Mouse (Mus musculus) myocyte (in vitro differentiated cells): ENCODE data around the gene Adamts9. TPM values are rescaled to one million over a fixed set of nuclear protein-coding genes. Genes with fewer than 3 reads are reported as not detected.

ENCODE experiments used
- H3K27me3 ChIP-seq: one replicate; pipeline ENCODE4 v1.6.1; 2011; ENCODE audit not compliant: control insufficient read depth, insufficient read depth, insufficient read length
- H3K36me3 ChIP-seq: one replicate; pipeline ENCODE4 v1.6.1; 2011; ENCODE audit not compliant: control insufficient read depth, insufficient read depth
- H3K4me2 ChIP-seq: one replicate; pipeline ENCODE4 v1.6.1; 2011; ENCODE audit warnings: low read depth, control low read depth
- H3K4me3 ChIP-seq: one replicate; pipeline ENCODE4 v1.5.1; 2011; ENCODE audit warnings: mild to moderate bottlenecking, control low read depth, moderate library complexity
- H3K79me2 ChIP-seq: one replicate; pipeline ENCODE4 v1.6.1; 2011; ENCODE audit not compliant: control insufficient read depth, insufficient read depth
- H3ac ChIP-seq: one replicate; pipeline ENCODE4 v1.6.1; 2011; ENCODE audit not compliant: control insufficient read depth, insufficient read length
- CEBPB ChIP-seq: IDR thresholded peaks from 2 replicates; pipeline ENCODE4 v1.6.1; 2011; ENCODE audit warnings: mild to moderate bottlenecking, moderate library complexity; ENCODE audit not compliant: poor library complexity, insufficient read depth, severe bottlenecking
- E2F4 ChIP-seq: IDR thresholded peaks from one replicate; pipeline ENCODE4 v1.6.1; 2011; ENCODE audit warnings: mild to moderate bottlenecking, control low read depth, moderate library complexity; ENCODE audit not compliant: insufficient read depth
- MAX ChIP-seq: IDR thresholded peaks from one replicate; pipeline ENCODE4 v1.6.1; 2011; ENCODE audit warnings: low read depth, mild to moderate bottlenecking, control low read depth
- MYOD1 ChIP-seq, 3 experiments: IDR thresholded peaks; one replicate each; pipeline ENCODE4 v1.6.1; 2011; ENCODE audit warnings: control low read depth in 2 of 3, low read depth in 2 of 3, mild to moderate bottlenecking in 2 of 3, moderate library complexity in 1 of 3; ENCODE audit not compliant: insufficient read length in 2 of 3, control insufficient read depth in 1 of 3
- MYOG ChIP-seq, 3 experiments: IDR thresholded peaks; one replicate each; pipeline ENCODE4 v1.6.1; 2011; ENCODE audit warnings: control low read depth in 2 of 3, low read depth in 2 of 3, mild to moderate bottlenecking in 2 of 3; ENCODE audit not compliant: insufficient read length in 2 of 3, control insufficient read depth in 1 of 3, insufficient read depth in 1 of 3
- POLR2A ChIP-seq: IDR thresholded peaks from one replicate; pipeline ENCODE4 v1.6.1; 2011; ENCODE audit warnings: low read depth, mild to moderate bottlenecking, control low read depth, moderate library complexity; ENCODE audit not compliant: insufficient read length
- POLR2AphosphoS2 ChIP-seq: IDR thresholded peaks from one replicate; pipeline ENCODE4 v1.6.1; 2011; ENCODE audit warnings: low read depth, control low read depth; ENCODE audit not compliant: insufficient read length
- REST ChIP-seq: IDR thresholded peaks from one replicate; pipeline ENCODE4 v1.6.1; 2011; ENCODE audit warnings: mild to moderate bottlenecking, control low read depth, moderate library complexity; ENCODE audit not compliant: insufficient read depth, insufficient read length
- SRF ChIP-seq: IDR thresholded peaks from one replicate; pipeline ENCODE4 v1.6.1; 2011; ENCODE audit warnings: low read depth; ENCODE audit not compliant: control insufficient read depth, insufficient read length
- TCF12 ChIP-seq: IDR thresholded peaks from one replicate; pipeline ENCODE4 v1.6.1; 2011; ENCODE audit warnings: mild to moderate bottlenecking, control low read depth; ENCODE audit not compliant: poor library complexity, insufficient read depth, severe bottlenecking
- TCF3 ChIP-seq: IDR thresholded peaks from one replicate; pipeline ENCODE4 v1.6.1; 2011; ENCODE audit warnings: low read depth, control low read depth; ENCODE audit not compliant: insufficient read length
- USF1 ChIP-seq: IDR thresholded peaks from one replicate; pipeline ENCODE4 v1.6.1; 2011; ENCODE audit warnings: low read depth, mild to moderate bottlenecking, control low read depth, moderate library complexity
- polyA plus RNA-seq: library from polyadenylated mRNA; unstranded; fragments of >200 nt; fragmentation: generic; extraction: Trizol; gene quantifications from one replicate; pipeline ENCODE4 v1.2.1, GENCODE M21; 2012; ENCODE audit warnings: missing spikeins

The Adamts9 gene
- polyA plus RNA-seq, 1 experiment: 0.04 TPM

DNA sequence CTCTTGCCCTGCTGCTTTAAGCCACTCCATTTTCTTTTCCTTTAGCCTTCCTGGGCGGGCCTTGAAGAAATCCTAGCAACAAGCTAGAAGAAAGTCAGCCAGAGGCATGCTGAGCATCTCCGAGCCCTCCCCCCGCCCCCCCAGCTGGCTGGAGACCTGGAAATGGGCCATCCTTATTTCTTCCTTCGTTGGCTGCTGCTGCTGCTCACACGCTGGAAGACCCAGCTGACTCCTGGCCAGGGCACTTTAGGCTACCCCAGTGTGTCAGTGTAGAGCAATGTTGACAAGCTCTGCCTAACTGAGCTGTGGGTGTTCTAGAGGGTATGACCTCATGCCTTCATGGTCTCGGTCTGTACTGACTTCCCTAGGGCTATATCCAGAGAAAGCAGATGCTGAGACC, 140.1 kb downstream of the Adamts9 start:
- no peak for TF ChIP-seq SRF
- no peak for TF ChIP-seq USF1
- no peak for TF ChIP-seq MYOG (IDR thresholded peaks at IDR 0.05; ENCODE audit: control insufficient read depth in 1 of 3, insufficient read depth in 1 of 3, insufficient read length in 2 of 3, low read depth in 2 of 3)
- no peak for TF ChIP-seq E2F4
- TF ChIP-seq MAX: no peak
- no peak for TF ChIP-seq POLR2A
- TF ChIP-seq POLR2AphosphoS2: no peak
- TF ChIP-seq TCF12: no peak
- TF ChIP-seq MYOD1 (IDR thresholded peaks at IDR 0.05; ENCODE audit: control insufficient read depth in 1 of 3, insufficient read length in 2 of 3, low read depth in 2 of 3): no peak
- no peak for TF ChIP-seq TCF3
- no peak for TF ChIP-seq REST
- no peaks in the 10 kb centered on the region for H3K79me2 ChIP-seq
- H3K4me3 ChIP-seq: no peak overlapping the region
- H3K36me3 ChIP-seq: no peaks in the 10 kb centered on the region
- no peak overlapping the region for H3K4me2 ChIP-seq
- H3ac ChIP-seq: no peak overlapping the region
- H3K27me3 ChIP-seq: no peaks in the 10 kb centered on the region

DNA sequence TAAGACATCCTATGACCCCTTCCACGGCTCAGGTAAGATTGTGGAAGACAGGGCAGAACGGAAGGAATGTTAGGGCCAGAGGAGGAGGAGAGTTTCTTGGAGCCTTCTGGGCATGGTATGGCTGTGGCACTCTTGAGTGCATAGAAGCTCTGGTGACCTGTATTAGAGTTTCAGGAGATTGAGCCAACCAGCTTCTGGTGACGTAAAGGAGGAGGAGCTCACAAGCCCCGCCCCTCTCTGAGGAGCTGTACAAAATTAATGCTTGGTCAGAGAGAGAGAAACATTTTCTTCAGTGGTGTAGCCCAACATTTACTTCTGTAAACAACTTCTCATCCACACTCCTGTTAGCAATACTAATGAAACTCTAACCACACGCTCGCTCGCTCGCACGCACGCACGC, 140.9 kb downstream of the Adamts9 start:
- Histone ChIP-seq H3K79me2 (no peaks in the 10 kb centered on the region), H3ac (no peak overlapping the region), H3K27me3 (no peaks in the 10 kb centered on the region), H3K4me2 (no peak overlapping the region), H3K36me3 (no peaks in the 10 kb centered on the region), H3K4me3 (no peak overlapping the region)
- no peak for TF ChIP-seq TCF12

DNA sequence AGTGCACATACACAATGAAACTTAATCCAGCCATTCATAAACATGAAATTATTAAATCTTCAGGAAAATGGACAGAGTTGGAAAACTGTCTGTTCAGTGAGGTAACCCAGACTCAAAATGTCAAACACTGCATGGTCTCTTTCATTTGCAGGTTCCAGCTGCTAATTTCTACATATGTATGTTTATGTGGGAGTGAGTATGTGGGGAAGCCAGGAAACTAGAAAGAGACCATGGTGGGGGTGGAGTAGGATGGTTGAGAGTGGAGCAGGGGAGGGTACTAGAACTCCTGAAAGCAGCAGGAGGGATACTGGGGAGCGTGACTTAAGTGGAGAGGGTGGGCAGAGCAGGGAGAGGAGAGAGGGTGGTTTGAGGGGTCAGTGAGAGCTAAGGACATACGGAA, 141.8 kb downstream of the Adamts9 start:
- Histone ChIP-seq H3ac (no peak overlapping the region), H3K4me3 (no peak overlapping the region), H3K4me2 (no peak overlapping the region), H3K27me3 (no peaks in the 10 kb centered on the region), H3K79me2 (no peaks in the 10 kb centered on the region), H3K36me3 (no peaks in the 10 kb centered on the region)
- no peak for TF ChIP-seq POLR2AphosphoS2

DNA sequence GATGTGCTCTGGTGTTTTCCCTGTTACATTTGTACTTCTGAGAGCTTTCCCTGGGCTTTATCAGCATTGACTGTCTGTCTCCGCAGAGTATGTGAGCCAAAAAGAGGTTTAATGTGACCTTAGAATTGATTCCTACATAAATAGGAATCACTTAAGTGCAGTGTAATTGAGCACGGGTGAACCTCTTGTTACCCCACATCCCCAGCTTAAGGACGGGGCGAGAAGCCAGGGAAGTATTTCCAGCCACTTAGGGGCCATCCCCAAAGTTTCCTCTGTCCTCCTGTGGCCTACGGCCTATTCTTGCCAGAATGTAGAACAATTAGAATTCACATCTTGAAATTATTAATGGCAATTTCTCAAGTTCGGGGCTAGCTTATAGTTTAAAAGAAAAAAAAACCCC, 149.5 kb downstream of the Adamts9 start:
- TF ChIP-seq MYOD1 (IDR thresholded peaks at IDR 0.05; ENCODE audit: control insufficient read depth in 1 of 3, insufficient read length in 2 of 3, low read depth in 2 of 3): no peak
- no peak for TF ChIP-seq TCF3
- no peak for TF ChIP-seq REST
- no peak for TF ChIP-seq POLR2A
- H3ac ChIP-seq: no peak overlapping the region
- no peaks in the 10 kb centered on the region for H3K27me3 ChIP-seq
- H3K4me3 ChIP-seq: no peak overlapping the region
- no peak overlapping the region for H3K4me2 ChIP-seq
- H3K36me3 ChIP-seq: no peaks in the 10 kb centered on the region
- H3K79me2 ChIP-seq: no peaks in the 10 kb centered on the region

DNA sequence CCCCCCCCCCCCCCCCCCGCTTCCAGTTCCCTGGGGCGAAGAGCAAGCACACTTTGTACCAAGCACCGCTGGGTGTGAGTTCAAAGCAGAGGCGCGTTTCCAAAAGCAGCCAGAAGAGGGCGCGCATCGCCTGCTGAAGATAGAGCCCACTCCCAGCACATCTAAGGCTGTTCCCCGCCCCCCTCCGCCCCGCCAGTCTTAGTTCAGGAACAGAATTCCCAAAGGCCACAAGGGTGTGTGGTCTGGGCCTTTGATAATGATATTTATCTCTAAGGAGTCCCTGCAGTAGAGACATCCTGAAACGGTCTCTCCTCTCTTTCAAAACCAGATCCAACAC, 155.9 kb downstream of the Adamts9 start:
- H3K4me3 ChIP-seq: no peak overlapping the region

DNA sequence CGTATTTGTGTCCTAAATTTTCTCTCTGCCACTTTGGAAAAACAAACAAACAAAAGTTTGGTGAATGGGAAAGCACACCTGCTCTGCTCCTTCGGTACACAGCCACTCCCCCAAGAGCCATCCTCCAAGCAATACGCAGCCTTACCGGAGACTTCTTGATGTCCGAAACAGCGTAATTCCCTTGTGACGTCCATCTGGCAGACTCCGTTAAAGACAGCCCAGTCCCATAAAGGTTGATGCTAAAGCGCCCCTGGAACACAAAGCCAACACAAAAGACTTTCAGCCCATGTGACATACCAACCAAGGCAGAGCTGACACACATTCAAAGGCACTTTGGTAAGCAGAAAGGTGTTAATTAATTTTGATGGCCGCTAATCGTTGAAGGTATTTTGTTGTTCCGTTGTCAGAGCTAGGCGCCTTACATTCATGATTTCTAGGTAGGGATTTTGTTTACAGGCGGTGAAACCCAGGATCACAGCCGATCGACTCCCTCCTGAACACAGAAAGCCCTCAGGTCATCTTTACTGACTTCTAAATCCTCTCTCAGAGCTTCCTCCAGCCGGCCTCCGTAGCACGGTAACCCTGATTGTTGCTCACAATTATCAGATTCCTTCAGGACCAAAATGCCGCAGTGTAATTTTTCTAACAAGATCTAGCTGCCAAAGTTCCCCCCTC, 156.5 kb downstream of the Adamts9 start:
- TF ChIP-seq MAX (no peak), MYOG (IDR thresholded peaks at IDR 0.05; ENCODE audit: control insufficient read depth in 1 of 3, insufficient read depth in 1 of 3, insufficient read length in 2 of 3, low read depth in 2 of 3) (no peak)
- Histone ChIP-seq H3K4me3 (no peak overlapping the region), H3ac (no peak overlapping the region), H3K27me3 (no peaks in the 10 kb centered on the region), H3K4me2 (peak overlapping the region; percentile 71), H3K79me2 (no peaks in the 10 kb centered on the region), H3K36me3 (no peaks in the 10 kb centered on the region)

More for the DNA sequence above, 155.9 kb downstream of the Adamts9 start:
- peak overlapping the region; percentile 71 for H3K4me2 ChIP-seq
- TF ChIP-seq CEBPB (no peak), SRF (no peak), MYOG (IDR thresholded peaks at IDR 0.05; ENCODE audit: control insufficient read depth in 1 of 3, insufficient read depth in 1 of 3, insufficient read length in 2 of 3, low read depth in 2 of 3) (no peak)
- no peaks in the 10 kb centered on the region for H3K36me3 ChIP-seq
- no peaks in the 10 kb centered on the region for H3K79me2 ChIP-seq
- no peak overlapping the region for H3ac ChIP-seq
- H3K27me3 ChIP-seq: no peaks in the 10 kb centered on the region
